Mouse (Mus musculus): ENCODE measurements around the gene Bod1l.

DNA sequence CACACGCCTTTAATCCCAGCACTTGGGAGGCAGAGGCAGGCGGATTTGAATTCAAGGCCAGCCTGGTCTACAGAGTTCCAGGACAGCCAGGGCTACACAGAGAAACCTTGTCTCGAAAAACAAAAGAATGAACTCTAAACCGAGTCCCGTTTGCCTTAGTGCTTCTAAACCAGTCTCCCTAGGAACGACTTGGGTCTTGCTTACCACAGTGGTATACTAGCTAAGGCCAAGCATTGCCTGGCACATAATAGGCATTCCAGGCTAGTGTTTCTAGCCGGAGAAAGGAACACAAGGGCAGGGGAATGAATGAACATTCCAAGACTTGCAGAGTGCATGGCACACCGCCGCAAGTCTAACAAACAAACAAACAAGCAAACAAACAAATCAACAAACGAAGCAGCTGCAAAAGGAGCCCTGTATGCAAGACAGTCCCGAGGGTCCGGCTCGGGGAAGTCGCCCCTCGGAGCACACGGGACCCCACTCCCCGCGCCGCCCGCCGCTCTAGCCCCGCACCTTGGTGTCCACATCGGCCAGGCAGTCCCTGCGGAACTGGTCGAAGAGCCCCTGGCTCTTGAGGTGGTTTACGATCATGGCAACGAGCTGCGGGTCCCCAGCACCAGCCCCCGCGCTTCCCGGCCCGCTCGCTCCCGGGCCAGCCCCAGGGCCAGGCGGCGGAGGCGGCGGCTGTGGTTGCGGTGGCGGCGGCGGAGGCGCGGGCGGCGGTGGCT lies 532 bp downstream of the Bod1l start:
- TF ChIP-seq EP300 (IDR thresholded peaks at IDR 0.05; ENCODE audit: low read depth) = no peak
- TF ChIP-seq CTCF (IDR thresholded peaks at IDR 0.05; ENCODE audit: low read depth) = no peak
